Mouse (Mus musculus) heart, postnatal 0 days (tissue): ENCODE measurements at regions not wholly inside any gene's neighbourhood (a gene's known extent, or its start where the extent isn't known, plus 50 kb on each side); places are given as distances from the start of the nearest gene placed in this dataset.

Source experiments
- CTCF ChIP-seq: IDR thresholded peaks from 2 replicates; pipeline ENCODE4 v1.5.1; 2016; ENCODE audit warnings: antibody characterized with exemption, control low read depth, low read depth
- EP300 ChIP-seq: IDR thresholded peaks from 2 replicates; pipeline ENCODE4 v1.6.1; 2016; ENCODE audit warnings: antibody characterized with exemption, low read depth

DNA sequence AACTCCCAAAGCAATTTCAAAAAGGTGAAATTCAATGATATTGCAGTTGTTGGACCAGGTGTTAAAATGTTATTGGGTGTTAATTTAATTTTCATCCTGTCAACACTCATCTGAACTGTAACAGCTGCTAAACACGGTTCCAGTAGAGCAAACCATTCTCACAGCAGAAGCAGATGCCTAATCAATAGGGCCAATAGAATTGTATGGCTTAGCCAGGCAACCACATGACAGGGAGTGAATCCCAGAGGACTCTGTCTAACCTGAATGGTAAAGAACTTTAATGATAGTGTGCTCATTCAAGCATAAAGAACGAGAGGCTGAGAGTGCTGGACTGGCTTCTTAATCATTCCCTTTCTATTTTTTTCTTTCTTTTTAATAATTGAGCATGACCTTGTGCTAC lies 256.2 kb upstream of the Nova1 start:
- TF ChIP-seq CTCF (no peak), EP300 (no peak)
